Mouse (Mus musculus): ENCODE results near the gene Taf4.

DNA sequence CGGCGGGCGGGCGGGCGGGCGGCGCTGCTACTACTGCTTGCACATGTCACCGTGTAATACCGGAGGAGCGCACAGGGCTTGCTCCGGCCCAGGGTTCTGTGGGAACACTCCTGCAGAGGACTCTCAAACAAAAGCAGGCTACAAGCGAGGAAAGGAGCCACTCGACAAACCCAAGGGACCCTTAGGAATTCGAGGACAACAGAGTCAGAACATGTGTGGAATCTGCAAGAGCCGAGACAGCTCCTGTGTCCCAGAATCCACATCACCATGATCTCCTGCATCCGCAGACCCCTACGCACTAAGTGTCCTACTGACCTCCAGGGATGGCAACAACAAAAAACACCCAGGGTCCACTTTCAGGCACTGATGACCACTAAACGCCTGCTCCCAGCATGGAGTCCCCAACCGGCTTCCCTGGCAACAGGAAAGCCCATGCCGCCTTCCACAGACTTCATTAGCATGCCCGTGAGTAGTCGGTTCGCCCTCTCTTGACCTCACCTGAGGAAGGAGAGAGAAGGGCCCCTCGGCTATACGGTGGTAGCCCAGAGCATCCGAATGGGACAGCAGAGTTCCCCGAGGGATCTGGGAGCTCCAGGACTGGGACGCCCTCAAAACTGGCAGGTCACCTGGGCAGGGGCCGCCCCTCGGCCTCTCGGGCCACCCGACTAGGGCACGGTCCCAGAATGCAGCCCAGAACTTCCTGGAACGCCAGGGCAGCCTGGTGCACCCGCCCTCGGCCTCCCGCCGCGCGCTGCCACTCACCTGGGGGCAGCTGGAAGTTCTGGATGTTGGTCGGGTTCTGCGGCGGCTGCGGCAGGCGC, 1.6 kb downstream of the Taf4 start:
- TF ChIP-seq CTCF (conservative IDR thresholded peaks at IDR 0.05; ENCODE audit: insufficient read depth, insufficient read length, low read depth, low read length) (no peak), POLR2A (IDR thresholded peaks at IDR 0.05; ENCODE audit: low read depth, low read length) (no peak)

Data from kidney, adult 2 months (tissue).